Mouse (Mus musculus) layer of hippocampus, postnatal 25 days (tissue): ENCODE measurements at regions not wholly inside any gene's neighbourhood (a gene's known extent, or its start where the extent isn't known, plus 50 kb on each side); places are given as distances from the start of the nearest gene placed in this dataset.
A peak's percentile ranks its signal among the peaks of the same experiment; 100 is the strongest.

Source experiments
- DNase-seq, 2 experiments: peaks; one replicate each; pipeline ENCODE4 v3.0.0; 2022; ENCODE audit warnings: mixed read lengths in 2 of 2, low spot score in 1 of 2; ENCODE audit errors: extremely low spot score in 1 of 2

DNA sequence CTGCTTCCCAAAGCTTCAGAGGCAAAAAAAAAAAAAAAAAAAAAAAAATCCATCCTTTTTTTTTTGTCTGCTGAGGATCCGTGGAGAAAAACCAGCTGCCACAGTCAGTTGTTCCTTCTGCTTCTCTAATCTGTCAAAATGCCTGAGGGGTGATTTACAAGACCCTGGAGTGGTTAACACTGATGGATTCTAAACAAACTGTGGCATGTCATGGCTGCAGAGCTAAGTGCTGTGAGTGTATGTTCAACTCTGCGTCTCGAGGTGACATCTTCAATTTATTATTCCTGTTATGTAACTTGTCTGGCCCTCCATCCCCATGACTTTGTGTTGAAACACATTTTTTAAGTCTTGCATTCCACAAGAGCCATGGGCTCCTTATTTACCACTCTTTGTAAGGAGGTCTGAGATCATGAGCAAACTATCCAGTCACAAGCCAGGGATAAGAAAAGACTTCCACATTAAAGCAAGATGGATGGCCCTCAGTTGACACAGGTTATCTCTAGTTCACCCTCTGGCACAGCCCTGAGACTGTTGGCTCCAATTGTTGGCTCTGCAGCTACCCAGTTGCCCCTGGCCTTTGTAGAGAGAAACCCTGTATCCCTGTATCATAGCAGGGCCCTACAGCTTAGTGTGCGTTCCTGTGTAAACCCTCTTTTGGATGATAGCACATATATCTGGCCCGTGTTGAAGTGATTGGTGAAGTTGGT, 153.6 kb downstream of the Thbs2 start:
- no peak for DNase-seq

GRCm38 (mm10) chr17:14539651-14540050, 154.4 kb downstream of the Thbs2 start:
- DNase-seq = no peak

- no peak for DNase-seq
These were observed 154.8 kb downstream of the Thbs2 start for GRCm38 (mm10) chr17:14539191-14539590.

DNA sequence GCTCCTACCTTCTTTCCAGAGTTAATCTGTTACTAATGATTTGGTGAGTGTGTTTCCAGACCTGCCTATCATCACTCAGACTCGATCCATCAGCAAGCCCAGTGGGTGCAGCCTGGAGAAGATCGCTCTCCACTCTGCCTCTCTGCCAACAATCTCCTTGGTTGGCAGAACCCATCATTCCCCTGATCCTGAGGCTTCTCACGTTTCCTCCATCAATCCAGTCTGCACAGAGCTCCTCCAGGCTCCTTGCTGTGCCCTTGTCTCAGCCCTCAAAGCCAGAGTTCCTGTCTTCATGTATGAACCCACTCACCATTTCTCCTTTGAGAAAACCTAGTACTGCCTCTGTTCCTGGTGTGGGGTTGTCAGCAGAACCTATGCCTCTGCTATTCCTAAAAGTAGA, 155.5 kb downstream of the Thbs2 start:
- DNase-seq = no peak

DNA sequence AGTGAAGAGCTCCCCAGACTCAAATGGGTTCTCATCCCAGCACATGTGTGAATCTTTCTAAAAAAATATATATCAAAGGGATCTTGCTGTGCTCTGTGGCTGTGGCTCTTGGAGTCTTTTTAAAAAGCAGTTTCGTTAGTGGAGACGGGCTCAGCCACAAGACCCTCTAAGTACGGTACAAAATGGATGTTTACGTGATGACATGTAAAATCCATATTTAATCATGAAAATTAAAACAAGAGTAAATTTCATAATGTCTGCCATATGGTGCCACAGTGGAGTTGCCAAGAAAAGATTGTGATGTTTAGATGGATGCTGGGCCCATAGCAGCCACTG, 161.1 kb downstream of the Thbs2 start:
- no peak for DNase-seq

DNA sequence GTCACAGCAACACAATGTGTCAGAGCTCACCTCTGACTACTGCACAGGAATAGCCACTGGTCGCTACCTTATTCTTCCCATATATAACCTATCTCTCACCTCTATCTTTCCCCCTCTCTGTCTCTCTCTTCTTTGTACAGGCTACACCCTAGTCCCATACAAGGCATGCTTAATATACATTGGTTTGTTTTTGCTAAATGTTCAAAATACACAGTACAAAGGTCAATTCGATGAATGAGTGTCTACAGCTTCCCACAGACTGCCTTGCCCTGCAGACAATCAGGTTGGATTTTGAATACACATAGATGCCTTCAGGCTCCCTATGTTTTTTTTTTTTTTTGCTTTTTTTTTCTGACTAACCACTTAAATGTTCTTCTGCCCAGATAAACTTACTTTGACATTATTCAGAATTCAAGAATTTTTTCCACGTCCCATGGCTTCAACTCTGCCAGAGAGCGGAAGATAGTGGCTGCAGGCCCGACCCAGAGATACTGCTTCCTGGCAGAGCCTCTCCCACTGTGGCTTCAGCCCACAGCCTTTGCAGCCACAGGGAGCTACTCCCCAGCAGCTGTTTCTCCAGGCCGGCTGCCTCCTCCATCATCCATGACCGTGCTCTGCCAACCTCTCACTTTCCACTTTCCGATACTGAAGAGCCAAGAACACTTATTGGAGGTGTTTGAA, 161.6 kb downstream of the Thbs2 start:
- DNase-seq = no peak

DNA sequence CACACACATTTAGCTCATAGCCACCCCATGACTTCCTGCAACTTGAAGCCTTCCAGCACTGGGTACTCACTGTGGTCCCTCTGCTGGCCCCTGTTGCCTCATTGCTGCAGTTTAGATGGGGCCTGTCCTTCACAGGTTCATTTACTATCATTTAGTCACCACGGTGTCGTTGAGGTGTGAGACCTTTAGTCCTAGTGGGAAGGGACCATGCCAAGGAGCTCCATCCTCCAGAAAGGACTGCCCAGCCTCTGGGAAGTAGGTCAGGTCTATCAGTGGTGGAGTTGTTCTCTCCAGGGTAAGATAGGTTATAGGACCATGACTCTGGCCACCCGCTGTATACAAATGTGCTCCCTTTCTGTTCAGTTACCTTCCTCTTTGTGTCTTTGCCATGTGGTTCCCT, 162.2 kb downstream of the Thbs2 start:
- DNase-seq = no peak

- DNase-seq = no peak
These were observed 166.3 kb downstream of the Thbs2 start for GRCm38 (mm10) chr17:14527691-14528090.

- no peak for DNase-seq
These were observed 168.8 kb downstream of the Thbs2 start for GRCm38 (mm10) chr17:14525255-14525654.

DNA sequence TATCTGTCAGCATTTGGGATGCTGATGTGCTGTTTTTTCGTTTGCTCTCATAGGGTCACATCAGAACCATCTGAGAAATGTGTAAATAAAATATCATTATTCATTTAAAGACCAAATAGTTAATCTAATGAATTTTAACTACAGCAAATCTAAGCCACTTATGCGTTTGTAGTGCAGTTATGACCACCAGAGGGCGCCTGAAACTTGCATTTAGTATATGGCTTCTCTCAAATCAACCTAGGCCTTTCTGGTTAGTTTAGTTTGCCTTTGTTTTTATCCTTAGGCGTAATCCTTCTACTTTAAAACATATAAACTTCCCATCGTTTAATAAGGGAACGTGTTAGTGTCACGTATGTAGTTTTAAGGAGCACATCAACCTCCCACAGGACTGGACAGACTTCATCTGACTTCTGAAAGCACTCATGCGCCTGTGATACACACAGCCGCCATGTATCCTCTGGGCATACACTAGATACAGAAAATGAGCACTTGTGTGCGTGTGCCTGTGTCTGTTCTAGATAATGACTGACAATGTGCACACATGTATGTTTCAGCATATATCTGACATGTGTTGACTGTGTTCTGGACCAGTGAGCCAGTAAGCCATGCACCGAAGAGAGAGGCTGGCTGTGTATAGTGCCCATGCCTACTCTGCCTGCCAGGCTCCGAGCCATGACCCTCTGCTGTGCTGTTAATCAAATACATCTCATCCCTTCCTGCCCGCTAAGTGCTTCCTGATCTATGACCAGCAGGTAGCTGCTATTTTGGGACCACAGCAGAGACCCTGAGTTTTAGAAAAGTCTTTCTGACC, 169.4 kb downstream of the Thbs2 start:
- DNase-seq = peak in 1 of 2 experiments; percentile 85

DNA sequence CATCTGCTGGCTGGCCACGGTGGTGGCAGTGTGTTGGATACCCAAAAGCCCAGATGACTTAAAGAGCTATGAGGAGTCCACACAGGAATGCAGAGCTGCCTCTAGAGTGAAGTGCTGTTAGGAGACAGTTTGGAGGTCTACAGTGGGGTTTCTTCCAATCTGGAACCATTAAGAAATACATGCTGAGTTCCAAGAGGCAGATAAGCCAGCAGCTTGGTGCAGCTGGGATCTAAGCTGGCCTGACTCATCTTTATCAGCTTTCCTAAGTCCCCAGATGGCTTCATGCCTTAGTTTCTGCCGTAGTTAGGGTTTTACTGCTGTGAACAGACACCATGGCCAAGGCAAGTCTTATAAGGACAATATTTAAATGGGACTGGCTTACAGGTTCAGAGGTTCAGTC, 172.0 kb downstream of the Thbs2 start:
- DNase-seq = no peak

- peak; percentile 72 to 96 for DNase-seq
These were observed 173.5 kb downstream of the Thbs2 start for GRCm38 (mm10) chr17:14520565-14520964.

GRCm38 (mm10) chr17:14519367-14519766, 174.7 kb downstream of the Thbs2 start:
- no peak for DNase-seq

DNA sequence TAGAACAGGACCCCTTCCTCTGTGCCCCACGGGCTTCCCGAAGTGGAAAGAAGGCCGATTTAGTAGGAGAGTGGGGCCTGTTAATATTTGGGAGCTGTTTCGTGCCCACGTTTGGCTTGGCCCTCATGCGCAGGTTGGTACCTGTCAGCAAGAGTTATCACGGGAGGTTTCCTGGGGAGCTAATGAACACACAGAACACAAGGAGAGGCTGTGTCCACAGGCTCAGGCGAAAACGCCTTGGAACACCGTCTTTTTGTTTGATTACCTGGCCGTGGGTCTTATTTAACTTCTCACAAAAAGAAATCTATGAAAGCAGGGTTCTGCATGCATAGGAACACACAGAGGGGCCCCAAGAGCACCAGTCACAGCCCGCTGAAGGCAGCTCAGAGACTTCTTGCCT, 175.8 kb downstream of the Thbs2 start:
- no peak for DNase-seq

GRCm38 (mm10) chr17:14517368-14517767, 176.7 kb downstream of the Thbs2 start:
- no peak for DNase-seq

- DNase-seq = peak; percentile 44 to 72
These were observed 177.9 kb downstream of the Thbs2 start for GRCm38 (mm10) chr17:14516097-14516496.

GRCm38 (mm10) chr17:14513454-14513853, 180.6 kb downstream of the Thbs2 start:
- no peak for DNase-seq

- DNase-seq = no peak
These were observed 183.5 kb downstream of the Thbs2 start for GRCm38 (mm10) chr17:14510486-14510885.

- no peak for DNase-seq
These were observed 186.9 kb downstream of the Thbs2 start for GRCm38 (mm10) chr17:14507111-14507510.

DNA sequence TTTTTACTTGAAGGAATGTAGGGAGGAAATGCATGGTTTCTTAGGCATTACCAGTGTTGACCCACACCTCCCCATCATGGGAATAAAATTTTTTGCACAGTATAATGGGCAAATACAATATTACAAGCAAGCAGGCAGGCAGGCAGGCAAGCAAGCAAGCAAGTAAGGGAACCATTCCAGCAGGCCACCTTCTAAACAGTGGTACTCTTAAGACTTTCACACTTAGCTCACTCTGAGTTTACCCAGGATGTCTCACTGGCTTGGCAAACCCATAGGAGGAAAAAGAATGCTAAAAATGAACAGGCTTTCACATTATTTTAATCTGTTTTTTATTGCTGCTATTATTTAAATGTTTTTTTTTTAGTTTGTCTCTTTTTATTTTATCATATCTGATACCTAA, 187.9 kb downstream of the Thbs2 start:
- no peak for DNase-seq

DNA sequence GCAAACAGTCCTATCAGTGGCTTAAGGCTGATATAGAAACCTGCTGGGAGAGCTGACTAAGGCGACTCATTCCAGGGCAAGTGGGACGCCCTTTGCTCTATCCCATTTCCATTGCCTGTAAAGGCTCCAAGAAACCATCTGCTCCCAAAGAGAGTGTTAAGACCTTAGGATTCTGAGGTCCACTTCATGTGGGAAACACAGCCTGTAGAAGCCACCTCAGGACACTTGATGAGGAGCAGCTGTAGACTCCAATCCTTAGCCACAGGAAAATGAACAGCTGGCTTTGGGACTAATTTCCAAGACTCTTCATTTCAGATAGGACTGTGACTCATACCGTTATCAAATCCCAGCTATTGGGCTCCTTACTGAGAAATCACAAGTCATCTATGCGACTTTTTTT, 188.6 kb downstream of the Thbs2 start:
- no peak for DNase-seq

DNA sequence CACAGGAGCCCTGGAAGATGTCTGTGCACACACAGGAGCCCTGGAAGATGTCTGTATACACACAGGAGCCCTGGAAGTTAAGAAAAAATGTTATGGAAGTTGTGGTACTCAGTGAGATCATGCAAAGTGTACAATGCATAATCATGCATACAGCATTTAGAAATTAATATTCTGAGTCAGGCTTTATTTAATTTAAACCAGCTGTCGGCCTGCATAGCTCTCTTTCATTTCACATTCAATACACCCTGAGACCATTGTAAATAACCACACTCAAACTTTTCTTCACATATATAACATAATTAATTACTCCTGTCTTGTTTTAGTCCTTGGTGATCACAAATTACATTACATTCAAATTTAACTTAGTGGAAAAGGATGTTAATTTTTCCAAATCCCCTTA, 190.4 kb downstream of the Thbs2 start:
- DNase-seq = no peak
